ENCODE assay signal across 9 mouse cellular contexts in the genomic region with DNA sequence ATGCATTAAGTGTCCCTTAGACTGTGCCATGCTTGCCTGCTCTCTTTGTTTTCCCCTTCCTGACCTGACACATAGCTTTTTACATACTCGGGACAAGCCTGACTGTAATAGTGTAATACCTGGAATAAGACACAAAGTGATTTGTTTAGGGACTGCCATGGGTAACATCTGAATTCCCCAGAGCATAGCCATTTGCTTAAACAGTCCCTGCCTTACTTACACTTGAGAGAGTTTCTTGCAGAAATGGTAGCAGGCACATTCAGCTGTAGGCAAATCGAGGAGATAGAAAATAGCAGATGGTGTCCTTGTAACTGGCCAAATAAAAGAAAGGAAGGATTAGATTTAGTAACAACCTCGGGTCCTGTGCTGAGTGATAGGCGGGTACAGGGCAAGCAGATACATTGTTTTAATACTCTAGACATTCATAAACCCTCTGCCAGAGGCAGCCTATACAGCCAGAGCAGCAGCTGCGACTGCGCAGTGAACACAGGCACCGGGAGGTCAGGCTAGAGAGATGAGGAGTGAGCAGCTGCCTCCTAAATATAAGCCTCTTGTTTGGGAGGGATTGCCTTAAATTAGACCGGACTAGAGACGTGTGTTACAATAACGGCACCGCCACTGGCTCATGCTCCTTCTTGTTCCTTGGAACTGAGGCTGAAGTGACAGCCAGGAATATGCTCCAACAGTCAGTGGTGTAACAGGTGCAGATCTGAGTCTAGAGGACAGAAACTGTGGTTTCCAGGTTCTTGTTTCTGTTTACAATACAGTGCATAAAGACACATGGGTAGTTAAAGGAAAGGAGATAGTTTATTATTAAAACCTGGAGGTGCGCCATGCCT. TPM values are rescaled to one million over a fixed set of nuclear protein-coding genes. Genes with fewer than 3 reads are reported as not detected.
DNase-seq lines count a peak whose midpoint lies in the region; ATAC-seq lines count a peak whose summit lies in the region.
"Had no signal": no experiment of that assay in that cellular context is flagged by ENCODE, and none has a peak within 500 bp of the region (broad histone marks: within the 10 kb centered on the region; RNA-seq: fewer than 3 reads in every experiment).

No protein-coding gene starts in this region.

- H3K27me3 ChIP-seq in forebrain, embryonic 12.5 days, result no peaks in the 10 kb centered on the region
- H3K27me3 ChIP-seq in limb, embryonic 13.5 days, result no peaks in the 10 kb centered on the region

- DNase-seq in left cerebral cortex, postnatal 14 days (ENCODE audit: low spot score in 2 of 2), result peak; percentile 30 to 49
- DNase-seq in left cerebral cortex, adult 18-20 months (ENCODE audit: low spot score in 2 of 2), result no peak
- peak; percentile 77 for DNase-seq in retina, postnatal 1 day
- DNase-seq in spleen, postnatal 4 days (ENCODE audit: low spot score in 2 of 2), result no peak
- no peak for DNase-seq in kidney, postnatal 25 days
- DNase-seq: adrenal gland, adult 2 months had no signal

- peak; percentile 79 for ATAC-seq in forebrain, embryonic 12.5 days (ENCODE audit: low FRiP score)
- peak; percentile 78 for ATAC-seq in limb, embryonic 13.5 days (ENCODE audit: low FRiP score, low read depth)
- ATAC-seq in cerebellum, adult (ENCODE audit: insufficient number of reproducible peaks, low FRiP score, low TSS enrichment), result no peak

- H3K4me1 ChIP-seq in forebrain, embryonic 12.5 days, result peaks cover 10% of the 10 kb centered on the region
- H3K4me1 ChIP-seq in limb, embryonic 13.5 days, result 0 out of 2 replicates have a peak, but pooled peaks cover 4% of the 10 kb centered on the region

- H3K4me3 ChIP-seq in forebrain, embryonic 12.5 days (replicated peaks), result no peak overlapping the region
- H3K4me3 ChIP-seq in limb, embryonic 13.5 days, result no peak overlapping the region

- intact Hi-C loops in left cerebral cortex, postnatal 14 days (cut with DNase I), result no loop called here

- H3K27ac ChIP-seq in forebrain, embryonic 12.5 days, result peak overlapping the region; percentile 65
- H3K27ac ChIP-seq in limb, embryonic 13.5 days, result no peak overlapping the region

- no peaks in the 10 kb centered on the region for H3K9me3 ChIP-seq in forebrain, embryonic 12.5 days
- no peaks in the 10 kb centered on the region for H3K9me3 ChIP-seq in limb, embryonic 13.5 days

- no peaks in the 10 kb centered on the region for H3K36me3 ChIP-seq in forebrain, embryonic 12.5 days (replicated peaks)
- H3K36me3 ChIP-seq in limb, embryonic 13.5 days, result no peaks in the 10 kb centered on the region

- no peak overlapping the region for H3K9ac ChIP-seq in forebrain, embryonic 12.5 days
- H3K9ac ChIP-seq in limb, embryonic 13.5 days, result no peak overlapping the region

- 47% methylated on average over 12 of the region's 12 CpGs for WGBS in forebrain, embryonic 12.5 days
- WGBS in limb, embryonic 13.5 days, result 64% methylated on average over 12 of the region's 12 CpGs

- no peak overlapping the region for H3K4me2 ChIP-seq in forebrain, embryonic 12.5 days
- H3K4me2 ChIP-seq in limb, embryonic 13.5 days (replicated peaks), result no peak overlapping the region

RNA-seq across cellular contexts. Expression of a gene that starts 55.2 kb away (rescaled TPM):
- 1 to 10 TPM; 1.8 to 3.2 TPM for total RNA-seq in left cerebral cortex, postnatal 14 days (2021)
- total RNA-seq in left cerebral cortex, adult 18-20 months (2021), result 1 to 10 TPM in 1 of 2 experiments, under 1 TPM in 1; 0.91 to 1.7 TPM
- polyA plus RNA-seq in forebrain, embryonic 12.5 days (2016; fragmentation: Nextera tagmentation; extraction: Ambion mirVana), result 0.82 and 1.8 TPM in 2 replicates
- 0.92 and 1.9 TPM in 2 replicates for polyA plus RNA-seq in limb, embryonic 13.5 days (2015; fragmentation: Nextera tagmentation; extraction: Ambion mirVana)
- polyA plus RNA-seq: adrenal gland, adult 2 months had no signal

Comparison
In these comparisons a context has a peak if more than half of its experiments do, and no peak if none do; other contexts are left out.
1. DNase-seq: peak in left cerebral cortex, postnatal 14 days (2 of 2) and retina, postnatal 1 day (single experiment); none in left cerebral cortex, adult 18-20 months (0 of 2), spleen, postnatal 4 days (0 of 2) and kidney, postnatal 25 days (0 of 2).